Mouse (Mus musculus) embryonic facial prominence, embryonic 15.5 days (tissue): ENCODE measurements around the gene Arhgap44. TPM values are rescaled to one million over a fixed set of nuclear protein-coding genes. Genes with fewer than 3 reads are reported as not detected.
A peak's percentile ranks its signal among the peaks of the same experiment; 100 is the strongest.

Source experiments
- ATAC-seq: fragments of 200-750 bp; cut with Nextera tagmentation; 2 replicates; pipeline ENCODE4 v1.8.0; 2017; ENCODE audit warnings: low read depth, moderate TSS enrichment; ENCODE audit not compliant: insufficient number of reproducible peaks, low FRiP score, low TSS enrichment
- H3K27ac ChIP-seq: fragments of 300-500 bp; sonication (generic); replicated peaks from 2 replicates; pipeline ENCODE4 v1.5.1; 2015; ENCODE audit warnings: mild to moderate bottlenecking, inconsistent platforms
- H3K27me3 ChIP-seq: fragments of 300-500 bp; sonication (generic); 2 replicates; pipeline ENCODE4 v1.6.1; 2015; ENCODE audit warnings: inconsistent platforms
- H3K36me3 ChIP-seq: fragments of 300-500 bp; sonication (generic); 2 replicates; pipeline ENCODE4 v1.6.1; 2015; ENCODE audit warnings: mild to moderate bottlenecking, inconsistent platforms
- H3K4me1 ChIP-seq: fragments of 300-500 bp; sonication (generic); 2 replicates; pipeline ENCODE4 v1.6.1; 2015; ENCODE audit warnings: inconsistent platforms
- H3K4me2 ChIP-seq: fragments of 300-500 bp; sonication (generic); replicated peaks from 2 replicates; pipeline ENCODE4 v1.6.1; 2015; ENCODE audit warnings: mild to moderate bottlenecking, inconsistent platforms
- H3K4me3 ChIP-seq: fragments of 300-500 bp; sonication (generic); replicated peaks from 2 replicates; pipeline ENCODE4 v1.5.1; 2015; ENCODE audit warnings: mild to moderate bottlenecking, inconsistent platforms
- H3K9ac ChIP-seq: fragments of 300-500 bp; sonication (generic); 2 replicates; pipeline ENCODE4 v1.6.1; 2015; ENCODE audit warnings: inconsistent platforms
- H3K9me3 ChIP-seq: fragments of 300-500 bp; sonication (generic); replicated peaks from 2 replicates; pipeline ENCODE4 v1.6.1; 2016; ENCODE audit warnings: inconsistent platforms
- WGBS: fragments of 180-500 bp; shearing (Covaris S2); methylation state at CpG from one replicate; pipeline ENCODE4 v1.1.7; 2015; 5-methylcytosine and 5-hydroxymethylcytosine counted together
- polyA plus RNA-seq: library from polyadenylated mRNA; unstranded; fragments of >200 nt; fragmentation: Nextera tagmentation; extraction: Ambion mirVana; gene quantifications from 2 replicates; pipeline ENCODE4 v1.2.1, GENCODE M21; 2015

The Arhgap44 gene
- polyA plus RNA-seq, 1 experiment from 2014 or later = 6.8 TPM

DNA sequence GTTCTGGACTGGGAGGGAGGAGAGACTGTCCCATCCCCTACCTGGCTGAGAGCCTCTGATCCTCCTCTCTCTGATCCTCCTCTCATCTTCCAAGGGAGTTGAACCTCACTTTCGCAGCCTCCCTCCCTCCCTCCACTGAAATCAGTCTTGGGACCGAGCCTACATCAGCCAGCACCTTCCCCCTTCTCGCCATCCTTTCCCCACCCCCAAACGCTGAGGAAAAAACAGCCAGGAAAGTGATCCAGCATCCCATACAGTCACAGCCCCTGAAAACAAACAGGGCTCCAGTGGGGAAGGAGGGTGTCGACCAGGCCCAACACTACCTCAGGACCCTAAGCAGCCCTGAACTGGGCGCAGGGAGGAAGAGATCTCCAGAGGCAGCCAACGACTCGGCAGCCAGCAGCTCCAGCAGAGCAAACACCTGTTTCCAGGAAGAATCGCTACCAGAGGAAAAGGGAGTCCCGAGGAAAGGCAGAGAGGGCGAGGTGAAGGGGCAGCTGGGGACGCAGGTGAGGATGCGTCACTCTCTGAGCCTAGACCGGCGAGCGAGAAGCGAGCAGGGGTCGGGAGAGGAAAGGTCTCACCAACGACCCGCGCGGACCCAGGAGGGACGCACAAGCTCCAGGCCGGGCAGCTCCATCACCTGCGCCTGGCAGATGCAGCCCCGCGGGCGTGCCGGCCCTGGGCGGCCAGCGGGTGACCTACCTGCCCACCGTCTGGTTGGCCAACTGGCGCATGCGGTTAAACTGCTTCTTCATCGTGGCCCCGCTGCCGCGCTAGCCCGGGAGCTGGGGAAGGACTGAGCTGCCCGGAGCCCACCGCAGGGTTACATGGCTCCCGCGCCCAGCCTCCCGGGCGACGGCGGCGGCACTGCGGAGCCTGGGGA lies 637 bp downstream of the Arhgap44 start:
- peak overlapping the region; percentile 88 for H3K4me3 ChIP-seq
- ATAC-seq = peak; percentile 72
- no peaks in the 10 kb centered on the region for H3K27me3 ChIP-seq
- no peak overlapping the region for H3K27ac ChIP-seq
- no peaks in the 10 kb centered on the region for H3K36me3 ChIP-seq
- 1% methylated on average over 49 of the region's 49 CpGs for WGBS
- no peaks in the 10 kb centered on the region for H3K9me3 ChIP-seq
- H3K9ac ChIP-seq = peak overlapping the region; percentile 64
- H3K4me1 ChIP-seq = peaks cover 13% of the 10 kb centered on the region
- H3K4me2 ChIP-seq = peak overlapping the region; percentile 99

DNA sequence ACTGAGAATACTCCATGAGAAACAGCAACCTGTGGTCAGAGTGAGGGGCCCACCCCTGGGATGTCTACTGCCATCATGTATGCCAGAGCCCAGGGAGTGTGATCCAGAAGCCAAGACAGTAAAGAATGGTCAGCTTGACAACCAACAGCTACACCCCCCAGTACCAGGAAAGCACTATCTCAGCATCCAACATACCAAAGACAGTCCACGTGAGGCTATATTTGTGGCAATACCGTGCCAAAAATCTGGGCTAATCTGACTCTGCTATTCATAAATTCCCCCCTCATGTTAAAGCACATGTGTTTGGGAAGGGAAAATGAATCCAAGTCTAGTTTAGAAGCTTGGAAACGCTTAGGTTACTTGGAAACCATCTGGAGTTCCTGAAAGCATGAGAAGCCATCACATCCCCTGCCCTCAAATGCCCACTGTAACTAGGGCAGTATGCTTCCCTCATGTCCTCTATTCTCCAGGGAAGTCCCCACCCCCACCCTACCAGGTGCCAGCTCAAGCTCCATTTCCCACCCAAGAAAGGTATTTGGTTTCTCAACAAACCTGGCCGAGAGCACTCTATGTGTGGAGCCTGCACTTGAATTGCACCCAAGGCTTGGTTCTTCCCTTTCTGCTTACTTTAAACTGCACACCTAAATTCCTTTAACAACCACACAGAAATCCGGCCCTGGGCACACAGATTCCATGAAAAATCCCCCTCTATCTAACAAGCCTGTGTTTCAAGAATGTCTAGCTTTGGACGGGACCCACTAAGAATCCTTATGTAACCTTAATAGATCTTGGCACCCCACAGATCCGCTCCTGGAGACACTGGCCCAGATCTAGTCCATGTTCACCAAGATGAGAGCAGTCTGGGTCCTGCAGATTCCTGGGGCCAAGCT lies 1.5 kb downstream of the Arhgap44 start:
- peak overlapping the region; percentile 99 for H3K4me2 ChIP-seq
- H3K27me3 ChIP-seq = no peaks in the 10 kb centered on the region
- 37% methylated on average over 7 of the region's 7 CpGs for WGBS
- H3K36me3 ChIP-seq = no peaks in the 10 kb centered on the region
- H3K27ac ChIP-seq = no peak overlapping the region
- peak overlapping the region; percentile 88 for H3K4me3 ChIP-seq
- H3K9ac ChIP-seq = no peak overlapping the region
- H3K9me3 ChIP-seq = no peaks in the 10 kb centered on the region
- ATAC-seq = 0 out of 2 replicates have a peak, but pooled peaks have one; percentile 35
- peaks cover 13% of the 10 kb centered on the region for H3K4me1 ChIP-seq

DNA sequence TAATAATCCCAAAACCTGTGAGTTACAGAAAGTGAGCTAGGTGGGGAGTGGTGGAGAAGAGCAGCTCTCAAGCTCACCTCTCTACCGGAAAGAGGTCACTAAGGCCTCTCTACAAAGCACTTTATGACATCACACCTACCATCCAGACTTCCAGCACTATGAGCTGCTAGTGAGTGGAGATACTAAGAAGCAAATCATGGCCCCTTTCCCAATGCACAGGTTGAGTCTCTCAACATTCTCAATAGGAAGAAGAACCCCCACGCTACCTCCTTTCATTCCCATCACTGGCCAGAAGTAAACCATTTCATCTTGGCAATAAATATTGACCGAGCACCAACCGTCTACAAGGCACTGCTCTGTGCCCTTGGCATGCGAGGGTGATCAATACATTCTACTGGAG lies 3.0 kb downstream of the Arhgap44 start, which contains the start of gene 1700086D15Rik:
1700086D15Rik (minus strand) TSS at position 101 of the 400 bp plus-strand sequence.
- no peak within 1 kb of the TSS for H3K4me3 ChIP-seq

DNA sequence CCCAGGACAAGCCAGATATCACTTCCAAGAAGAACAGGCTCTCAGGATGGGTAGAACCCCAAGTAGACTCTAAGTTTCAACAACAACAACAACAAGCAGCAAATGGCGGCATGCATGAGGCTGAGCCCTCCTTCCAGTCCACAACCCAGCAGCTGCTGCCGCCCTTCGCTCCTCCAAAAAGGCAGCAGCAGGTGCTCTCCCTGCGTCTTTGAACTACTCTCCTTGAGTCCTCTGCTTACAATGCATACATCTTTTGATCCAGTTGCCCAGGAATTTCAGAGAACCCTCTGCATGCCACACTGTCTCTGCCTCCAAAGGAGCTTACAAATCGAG lies 4.1 kb downstream of the Arhgap44 start:
- Histone ChIP-seq H3K4me1 (peaks cover 13% of the 10 kb centered on the region), H3K36me3 (no peaks in the 10 kb centered on the region), H3K9ac (no peak overlapping the region), H3K4me2 (no peak overlapping the region), H3K27ac (no peak overlapping the region), H3K27me3 (no peaks in the 10 kb centered on the region), H3K9me3 (no peaks in the 10 kb centered on the region), H3K4me3 (no peak overlapping the region)
- no peak for ATAC-seq
- WGBS = 90% methylated on average over 5 of the region's 5 CpGs

More for the DNA sequence above, 3.0 kb downstream of the Arhgap44 start, which contains the start of gene 1700086D15Rik:
- Histone ChIP-seq H3K4me2 (no peak within 1 kb of the TSS), H3K9me3 (no peaks in the 10 kb centered on the region), H3K27me3 (no peaks in the 10 kb centered on the region), H3K4me1 (peaks cover 13% of the 10 kb centered on the region), H3K9ac (no peak within 1 kb of the TSS), H3K27ac (no peak within 1 kb of the TSS), H3K36me3 (no peaks in the 10 kb centered on the region)
- no peak for ATAC-seq
- 96% methylated on average over 5 of the region's 5 CpGs for WGBS

DNA sequence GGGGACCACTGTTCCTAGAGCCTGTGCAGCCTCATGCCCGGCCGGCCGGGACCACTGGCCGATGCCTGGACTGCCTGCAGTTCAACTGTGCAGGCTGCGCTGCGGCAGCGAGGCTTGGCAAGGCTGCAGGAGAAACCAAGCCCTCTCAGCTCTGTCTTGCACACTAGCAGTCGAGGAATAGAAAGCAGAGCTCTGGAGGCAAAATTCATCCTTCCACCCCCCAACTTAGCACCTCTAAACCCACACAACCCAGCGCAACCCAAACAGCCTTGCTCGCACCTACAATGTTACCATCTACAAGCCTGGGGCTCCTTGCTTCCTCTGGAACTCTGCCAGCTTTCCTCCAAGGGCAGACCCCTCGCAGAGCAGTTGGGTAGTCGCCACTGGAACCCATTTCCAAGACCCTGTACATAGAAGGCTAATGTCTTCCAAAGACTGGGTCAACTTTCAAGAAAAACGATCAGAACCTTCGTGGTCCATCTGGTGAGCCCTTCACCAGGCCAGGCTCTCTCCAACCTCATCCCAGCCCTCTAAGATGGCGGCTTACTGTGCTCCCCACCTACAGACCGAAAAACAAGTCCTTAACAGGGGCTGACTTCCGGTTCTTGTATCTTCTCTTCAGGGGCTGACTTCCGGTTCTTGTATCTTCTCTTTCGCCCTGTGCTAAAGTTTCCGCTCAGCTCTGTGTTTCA lies 4.6 kb downstream of the Arhgap44 start:
- Histone ChIP-seq H3K36me3 (no peaks in the 10 kb centered on the region), H3K27ac (no peak overlapping the region), H3K4me2 (no peak overlapping the region), H3K9ac (no peak overlapping the region), H3K27me3 (no peaks in the 10 kb centered on the region), H3K9me3 (no peaks in the 10 kb centered on the region), H3K4me1 (peaks cover 13% of the 10 kb centered on the region), H3K4me3 (no peak overlapping the region)
- WGBS = 88% methylated on average over 20 of the region's 20 CpGs
- ATAC-seq = no peak

DNA sequence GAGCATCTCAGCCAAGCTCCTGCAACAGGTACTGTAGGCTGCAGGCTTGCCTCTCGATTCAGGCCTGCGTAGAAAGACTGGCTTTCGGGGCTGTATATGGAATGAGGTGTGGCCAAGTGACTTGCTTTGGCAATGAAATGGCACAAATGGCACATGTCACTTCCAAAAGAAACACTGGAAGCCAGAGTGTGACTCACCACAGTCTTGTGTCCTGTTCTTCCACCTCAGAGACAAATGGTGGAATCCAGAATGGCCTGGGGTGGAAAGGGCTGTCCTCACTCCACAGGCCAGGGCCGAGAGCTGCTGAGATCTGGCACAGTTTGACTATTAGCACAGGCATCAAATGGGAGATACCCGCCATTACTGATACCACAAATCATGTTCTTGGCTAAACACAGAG lies 9.8 kb downstream of the Arhgap44 start:
- Histone ChIP-seq H3K4me1 (no peaks in the 10 kb centered on the region), H3K27me3 (no peaks in the 10 kb centered on the region), H3K36me3 (no peaks in the 10 kb centered on the region), H3K4me2 (no peak overlapping the region), H3K9me3 (no peaks in the 10 kb centered on the region), H3K9ac (no peak overlapping the region), H3K27ac (no peak overlapping the region), H3K4me3 (no peak overlapping the region)
- WGBS = 80% methylated on average over 5 of the region's 5 CpGs
- ATAC-seq = no peak

DNA sequence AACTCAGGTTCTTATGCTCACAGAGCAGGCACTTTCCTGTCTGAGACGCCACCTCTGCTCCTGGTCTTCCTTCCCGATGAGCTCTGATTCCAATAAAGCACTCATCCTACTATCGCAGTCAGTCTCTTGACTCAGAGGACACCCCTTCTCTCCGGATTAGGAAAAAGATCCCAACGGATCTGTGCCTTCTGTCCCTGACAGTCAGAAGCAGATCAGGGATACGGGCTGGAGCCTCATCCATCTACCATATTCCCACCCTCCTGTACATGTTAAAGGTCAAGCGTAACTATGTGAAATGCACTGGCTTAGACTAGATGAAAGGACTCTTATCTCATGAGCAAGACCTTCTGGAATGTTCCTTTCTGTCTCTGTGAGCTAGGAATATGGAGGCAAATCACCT lies 14.3 kb downstream of the Arhgap44 start:
- Histone ChIP-seq H3K27me3 (no peaks in the 10 kb centered on the region), H3K4me1 (no peaks in the 10 kb centered on the region), H3K36me3 (no peaks in the 10 kb centered on the region), H3K9ac (no peak overlapping the region), H3K4me3 (no peak overlapping the region), H3K4me2 (no peak overlapping the region), H3K27ac (no peak overlapping the region), H3K9me3 (no peaks in the 10 kb centered on the region)
- 82% methylated on average over 7 of the region's 7 CpGs for WGBS
- no peak for ATAC-seq

DNA sequence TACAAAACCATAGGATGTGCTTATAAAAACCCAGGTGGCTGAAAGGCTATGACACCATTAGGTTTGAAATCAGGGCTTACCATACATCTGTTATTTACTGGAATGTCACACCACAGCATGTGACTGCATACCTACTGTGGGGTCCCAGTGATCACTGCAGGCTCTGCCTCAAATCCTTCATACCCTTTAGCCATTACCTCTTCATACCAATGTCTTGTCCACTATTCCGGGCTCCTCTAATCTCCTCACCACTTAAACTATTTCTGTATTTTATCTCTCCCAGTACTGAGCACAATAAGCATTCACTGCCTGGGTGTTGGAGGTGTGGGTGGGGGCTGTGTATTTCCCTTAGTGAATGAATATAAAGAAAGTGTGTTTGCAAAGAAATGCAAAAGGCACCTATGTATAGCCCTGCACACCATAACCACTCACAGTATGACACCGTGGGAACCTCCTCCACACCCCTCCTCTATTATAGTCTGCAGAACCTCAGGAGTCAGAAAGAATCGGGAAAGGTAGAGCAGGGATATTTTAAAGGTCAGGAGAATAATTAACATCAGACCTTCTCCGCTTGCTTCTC lies 19.8 kb downstream of the Arhgap44 start:
- Histone ChIP-seq H3K9ac (no peak overlapping the region), H3K27ac (no peak overlapping the region), H3K9me3 (no peaks in the 10 kb centered on the region), H3K4me1 (no peaks in the 10 kb centered on the region), H3K4me2 (no peak overlapping the region), H3K36me3 (no peaks in the 10 kb centered on the region), H3K27me3 (no peaks in the 10 kb centered on the region), H3K4me3 (no peak overlapping the region)
- 72% methylated on average over 4 of the region's 4 CpGs for WGBS
- no peak for ATAC-seq

DNA sequence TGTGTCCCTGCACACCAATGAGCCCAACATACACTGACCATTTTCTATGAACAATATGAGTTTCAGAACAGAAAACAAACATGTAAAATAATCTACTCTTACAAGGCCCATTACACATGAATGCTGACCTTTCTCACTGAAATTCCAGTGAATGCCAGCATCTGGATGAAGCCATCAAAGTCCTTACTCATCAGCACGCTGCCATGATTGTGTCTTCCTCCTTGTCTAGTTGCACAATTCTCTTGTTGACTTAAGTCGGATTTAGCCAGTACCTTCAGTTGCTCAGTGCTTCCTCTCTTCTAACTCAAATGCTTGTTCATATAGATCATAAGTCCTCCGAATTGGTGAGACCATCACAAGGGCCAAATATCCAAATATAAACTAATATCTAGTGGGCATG lies 23.7 kb downstream of the Arhgap44 start:
- Histone ChIP-seq H3K9me3 (no peaks in the 10 kb centered on the region), H3K9ac (no peak overlapping the region), H3K4me3 (no peak overlapping the region), H3K4me1 (no peaks in the 10 kb centered on the region), H3K27ac (no peak overlapping the region), H3K36me3 (no peaks in the 10 kb centered on the region), H3K27me3 (no peaks in the 10 kb centered on the region), H3K4me2 (no peak overlapping the region)
- WGBS = 90% methylated on average over 3 of the region's 3 CpGs
- ATAC-seq = no peak

DNA sequence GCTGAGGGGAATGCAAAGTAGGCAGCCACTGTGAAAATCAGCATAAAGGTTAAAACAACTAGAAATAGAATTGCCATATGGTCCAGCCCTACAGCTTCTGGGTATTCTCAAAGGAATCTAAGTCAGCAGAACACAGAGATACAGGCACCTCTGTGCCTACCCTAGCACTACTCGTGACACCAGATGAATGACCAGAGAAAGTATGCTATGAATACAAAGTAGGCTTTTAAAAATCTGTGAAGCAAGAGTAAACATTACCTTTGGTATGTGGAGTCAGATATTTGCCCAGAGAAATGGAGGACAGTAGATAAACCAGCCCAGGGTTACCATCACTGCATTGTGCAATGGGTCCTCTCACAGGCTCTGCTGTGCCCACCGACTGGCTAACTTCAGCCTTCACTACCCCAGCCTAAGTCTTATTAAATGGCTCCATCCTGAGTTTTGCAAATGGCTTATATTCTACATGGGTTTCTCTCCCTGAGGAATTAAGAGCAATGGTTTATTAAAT lies 25.6 kb downstream of the Arhgap44 start:
- H3K4me3 ChIP-seq = no peak overlapping the region
- no peak overlapping the region for H3K27ac ChIP-seq
- H3K4me1 ChIP-seq = no peaks in the 10 kb centered on the region
- no peak overlapping the region for H3K9ac ChIP-seq
- H3K36me3 ChIP-seq = no peaks in the 10 kb centered on the region
- WGBS = 82% methylated on average over 2 of the region's 2 CpGs
- no peaks in the 10 kb centered on the region for H3K27me3 ChIP-seq
- ATAC-seq = no peak
- H3K4me2 ChIP-seq = no peak overlapping the region
- no peaks in the 10 kb centered on the region for H3K9me3 ChIP-seq
